Mouse (Mus musculus): ENCODE data around the gene Zcchc14. TPM values are rescaled to one million over a fixed set of nuclear protein-coding genes. Genes with fewer than 3 reads are reported as not detected.

Zcchc14 gene
- polyA plus RNA-seq, 1 experiment from 2014 or later: 14.2 TPM

DNA sequence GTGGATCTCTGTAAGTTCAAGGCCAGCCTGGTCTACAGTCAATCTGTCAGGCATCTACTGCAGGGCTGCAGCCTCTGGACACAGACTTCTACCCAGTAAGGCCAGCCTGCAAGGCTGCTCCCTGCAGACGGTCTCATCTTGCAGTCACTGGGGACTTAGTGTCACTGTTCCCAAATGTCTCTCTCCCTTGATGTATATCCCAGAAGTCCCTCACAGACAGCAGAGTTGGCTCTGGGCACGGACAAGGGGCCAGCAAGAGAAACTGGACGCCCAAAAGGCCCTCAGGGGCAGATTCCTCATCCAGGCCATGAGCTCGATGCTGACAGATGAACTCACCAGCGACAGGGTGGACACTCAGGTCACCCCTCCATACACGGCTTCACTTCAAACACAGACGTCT lies 80.6 kb downstream of the Zcchc14 start:
- ATAC-seq (replicated peaks; ENCODE audit: insufficient number of reproducible peaks, low FRiP score, low TSS enrichment): no peak
- H3K36me3 ChIP-seq (ENCODE audit: control insufficient read depth, insufficient read depth, low read length): no peaks in the 10 kb centered on the region
- no peaks in the 10 kb centered on the region for H3K27me3 ChIP-seq (ENCODE audit: control insufficient read depth, insufficient read depth, low read length)
- H3K4me2 ChIP-seq: no peak overlapping the region
- no peak overlapping the region for H3K27ac ChIP-seq (ENCODE audit: low read depth, low read length)
- H3K4me1 ChIP-seq (ENCODE audit: control insufficient read depth, insufficient read depth, low read length): peaks cover 18% of the 10 kb centered on the region
- H3K4me3 ChIP-seq (ENCODE audit: low read depth, low read length): no peak overlapping the region
- H3K9me3 ChIP-seq (replicated peaks; ENCODE audit: control insufficient read depth, low read length): no peaks in the 10 kb centered on the region
- WGBS (ENCODE audit: insufficient replicate concordance): 74% methylated on average over 7 of the region's 7 CpGs
- no peak overlapping the region for H3K9ac ChIP-seq (ENCODE audit: low read depth, low read length)

DNA sequence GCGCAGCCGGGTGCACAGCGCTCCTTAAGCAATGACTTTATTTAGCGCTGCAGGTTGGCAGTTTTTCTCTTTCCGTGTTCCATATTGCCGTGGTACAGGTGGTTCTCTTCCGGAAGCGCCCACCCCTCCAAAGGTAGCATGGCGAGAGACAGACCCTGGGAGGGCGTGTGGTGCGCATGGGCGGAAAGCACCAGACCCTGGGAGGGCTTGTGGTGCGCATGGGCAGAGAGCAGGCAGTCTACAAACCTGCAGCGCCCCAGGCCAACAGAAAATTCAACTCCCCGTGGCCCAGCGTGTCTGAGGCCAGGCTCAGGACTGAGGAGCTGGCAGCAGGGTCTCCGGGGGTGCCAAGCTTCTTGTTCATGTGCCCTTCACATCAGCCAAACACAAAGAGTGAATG lies 81.9 kb downstream of the Zcchc14 start:
- 71% methylated on average over 17 of the region's 17 CpGs for WGBS (ENCODE audit: insufficient replicate concordance)
- H3K27ac ChIP-seq (ENCODE audit: low read depth, low read length): no peak overlapping the region
- no peak for ATAC-seq (replicated peaks; ENCODE audit: insufficient number of reproducible peaks, low FRiP score, low TSS enrichment)

DNA sequence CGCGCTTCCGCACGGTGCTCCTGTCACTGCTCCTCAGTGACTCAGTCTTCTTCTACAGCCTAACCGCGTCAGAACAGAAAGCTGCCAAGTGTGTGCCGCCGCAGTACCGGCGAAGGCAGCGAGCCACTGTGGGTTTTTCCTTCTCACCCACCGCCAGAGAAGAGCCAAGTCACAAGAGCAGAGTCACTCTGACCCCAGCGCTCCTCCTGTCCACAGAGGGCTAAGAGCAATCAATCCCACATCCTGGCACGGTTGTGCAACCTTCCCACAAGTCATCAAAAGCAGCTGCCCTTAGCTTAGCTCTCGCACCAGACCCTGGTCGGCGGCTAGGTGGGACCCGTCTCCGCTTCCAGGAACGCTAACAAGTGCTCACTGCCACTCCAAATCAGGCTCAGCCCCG lies 82.4 kb downstream of the Zcchc14 start:
- Histone ChIP-seq H3K4me2 (peak overlapping the region; percentile 38), H3K27ac (ENCODE audit: low read depth, low read length) (no peak overlapping the region), H3K9me3 (replicated peaks; ENCODE audit: control insufficient read depth, low read length) (no peaks in the 10 kb centered on the region), H3K9ac (ENCODE audit: low read depth, low read length) (no peak overlapping the region), H3K4me3 (ENCODE audit: low read depth, low read length) (no peak overlapping the region), H3K36me3 (ENCODE audit: control insufficient read depth, insufficient read depth, low read length) (no peaks in the 10 kb centered on the region; the same call in 1 of the 2 replicates), H3K4me1 (ENCODE audit: control insufficient read depth, insufficient read depth, low read length) (peaks cover 12% of the 10 kb centered on the region), H3K27me3 (ENCODE audit: control insufficient read depth, insufficient read depth, low read length) (no peaks in the 10 kb centered on the region)
- 77% methylated on average over 21 of the region's 21 CpGs for WGBS (ENCODE audit: insufficient replicate concordance)
- no peak for ATAC-seq (replicated peaks; ENCODE audit: insufficient number of reproducible peaks, low FRiP score, low TSS enrichment)

More for the DNA sequence above, 81.9 kb downstream of the Zcchc14 start:
- no peaks in the 10 kb centered on the region for H3K9me3 ChIP-seq (replicated peaks; ENCODE audit: control insufficient read depth, low read length)
- H3K27me3 ChIP-seq (ENCODE audit: control insufficient read depth, insufficient read depth, low read length): no peaks in the 10 kb centered on the region
- no peak overlapping the region for H3K9ac ChIP-seq (ENCODE audit: low read depth, low read length)
- no peaks in the 10 kb centered on the region for H3K36me3 ChIP-seq (ENCODE audit: control insufficient read depth, insufficient read depth, low read length)
- H3K4me3 ChIP-seq (ENCODE audit: low read depth, low read length): no peak overlapping the region
- H3K4me1 ChIP-seq (ENCODE audit: control insufficient read depth, insufficient read depth, low read length): peaks cover 12% of the 10 kb centered on the region
- H3K4me2 ChIP-seq: peak overlapping the region; percentile 38

DNA sequence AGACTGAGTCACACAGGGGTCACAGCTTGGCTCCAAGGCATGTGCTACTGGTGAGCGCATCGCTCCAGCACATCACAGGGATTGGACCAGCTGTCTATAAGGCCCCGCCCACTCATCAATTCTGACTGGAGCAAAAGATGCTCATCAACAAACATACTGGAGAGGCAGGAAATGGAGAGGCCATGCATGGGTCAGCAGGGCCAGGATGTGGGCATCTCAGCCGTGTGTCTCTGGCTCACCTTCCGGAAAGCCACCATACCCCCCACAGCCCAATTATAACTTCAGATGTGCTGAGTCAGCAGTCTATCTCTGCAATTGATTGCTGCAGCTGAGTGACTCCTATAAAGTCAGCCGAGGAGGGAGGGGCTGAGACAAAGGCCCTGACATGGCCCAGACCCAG lies 84.4 kb downstream of the Zcchc14 start:
- Histone ChIP-seq H3K9me3 (replicated peaks; ENCODE audit: control insufficient read depth, low read length) (no peaks in the 10 kb centered on the region), H3K4me1 (ENCODE audit: control insufficient read depth, insufficient read depth, low read length) (peaks cover 8% of the 10 kb centered on the region), H3K27ac (ENCODE audit: low read depth, low read length) (no peak overlapping the region), H3K27me3 (ENCODE audit: control insufficient read depth, insufficient read depth, low read length) (no peaks in the 10 kb centered on the region), H3K4me3 (ENCODE audit: low read depth, low read length) (no peak overlapping the region), H3K4me2 (no peak overlapping the region), H3K36me3 (ENCODE audit: control insufficient read depth, insufficient read depth, low read length) (peaks cover 2% of the 10 kb centered on the region), H3K9ac (ENCODE audit: low read depth, low read length) (no peak overlapping the region)
- no peak for ATAC-seq (replicated peaks; ENCODE audit: insufficient number of reproducible peaks, low FRiP score, low TSS enrichment)
- 72% methylated on average over 6 of the region's 6 CpGs for WGBS (ENCODE audit: insufficient replicate concordance)

DNA sequence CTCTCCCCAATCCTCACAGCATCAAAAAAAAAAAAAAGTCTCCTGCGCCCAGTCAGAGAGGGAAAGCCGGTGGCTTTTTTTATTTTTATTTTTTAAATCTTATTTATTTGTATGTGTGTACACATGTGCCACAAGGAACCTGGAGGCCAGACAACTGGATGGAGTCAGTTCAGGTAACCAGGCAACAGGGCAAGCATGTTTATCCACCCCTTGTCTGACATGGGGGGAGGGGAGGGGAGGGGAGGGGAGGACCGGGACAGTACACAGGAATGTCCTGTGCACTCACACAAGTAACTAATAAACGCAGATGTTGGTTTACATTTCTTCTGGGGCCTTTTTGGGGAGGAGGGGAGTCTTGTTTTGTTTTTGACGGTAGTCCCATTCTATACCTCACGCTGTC lies 89.0 kb downstream of the Zcchc14 start:
- 80% methylated on average over 6 of the region's 6 CpGs for WGBS (ENCODE audit: insufficient replicate concordance)
- no peak overlapping the region for H3K9ac ChIP-seq (ENCODE audit: low read depth, low read length)
- H3K36me3 ChIP-seq (ENCODE audit: control insufficient read depth, insufficient read depth, low read length): peaks cover 2% of the 10 kb centered on the region
- H3K4me1 ChIP-seq (ENCODE audit: control insufficient read depth, insufficient read depth, low read length): peaks cover 18% of the 10 kb centered on the region
- no peak for ATAC-seq (replicated peaks; ENCODE audit: insufficient number of reproducible peaks, low FRiP score, low TSS enrichment)
- no peak overlapping the region for H3K4me3 ChIP-seq (ENCODE audit: low read depth, low read length)
- no peak overlapping the region for H3K27ac ChIP-seq (ENCODE audit: low read depth, low read length)
- H3K9me3 ChIP-seq (replicated peaks; ENCODE audit: control insufficient read depth, low read length): no peaks in the 10 kb centered on the region
- H3K4me2 ChIP-seq: no peak overlapping the region
- H3K27me3 ChIP-seq (ENCODE audit: control insufficient read depth, insufficient read depth, low read length): no peaks in the 10 kb centered on the region

DNA sequence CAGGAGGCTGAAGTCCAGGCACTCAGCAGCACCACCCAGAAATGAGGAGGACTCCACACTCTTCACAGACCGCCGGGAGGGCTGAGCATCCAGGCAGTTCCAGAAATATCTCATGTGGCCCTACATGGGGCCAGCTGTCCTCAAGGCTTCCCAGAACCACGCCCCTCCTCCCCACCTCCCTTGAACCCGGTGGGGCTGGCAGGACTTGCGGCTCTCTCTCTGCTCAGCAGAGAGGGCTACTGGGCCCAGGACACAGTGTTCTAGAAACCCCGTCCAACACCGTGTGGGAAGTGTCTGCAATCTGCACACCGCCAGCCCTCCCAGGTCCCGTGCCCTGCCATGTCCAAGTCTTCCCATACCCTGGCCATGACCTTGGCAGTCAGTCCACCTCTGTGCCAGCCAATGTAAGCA lies 89.8 kb downstream of the Zcchc14 start:
- Histone ChIP-seq H3K4me1 (ENCODE audit: control insufficient read depth, insufficient read depth, low read length) (peaks cover 15% of the 10 kb centered on the region), H3K9ac (ENCODE audit: low read depth, low read length) (peak overlapping the region; percentile 54; the same call in 1 of the 2 replicates), H3K9me3 (replicated peaks; ENCODE audit: control insufficient read depth, low read length) (no peaks in the 10 kb centered on the region), H3K4me2 (no peak overlapping the region; the same call in 1 of the 2 replicates), H3K4me3 (ENCODE audit: low read depth, low read length) (no peak overlapping the region), H3K36me3 (ENCODE audit: control insufficient read depth, insufficient read depth, low read length) (peaks cover 2% of the 10 kb centered on the region), H3K27ac (ENCODE audit: low read depth, low read length) (peak overlapping the region; percentile 25), H3K27me3 (ENCODE audit: control insufficient read depth, insufficient read depth, low read length) (no peaks in the 10 kb centered on the region)
- WGBS (ENCODE audit: insufficient replicate concordance): 51% methylated on average over 9 of the region's 9 CpGs
- no peak for ATAC-seq (replicated peaks; ENCODE audit: insufficient number of reproducible peaks, low FRiP score, low TSS enrichment)

DNA sequence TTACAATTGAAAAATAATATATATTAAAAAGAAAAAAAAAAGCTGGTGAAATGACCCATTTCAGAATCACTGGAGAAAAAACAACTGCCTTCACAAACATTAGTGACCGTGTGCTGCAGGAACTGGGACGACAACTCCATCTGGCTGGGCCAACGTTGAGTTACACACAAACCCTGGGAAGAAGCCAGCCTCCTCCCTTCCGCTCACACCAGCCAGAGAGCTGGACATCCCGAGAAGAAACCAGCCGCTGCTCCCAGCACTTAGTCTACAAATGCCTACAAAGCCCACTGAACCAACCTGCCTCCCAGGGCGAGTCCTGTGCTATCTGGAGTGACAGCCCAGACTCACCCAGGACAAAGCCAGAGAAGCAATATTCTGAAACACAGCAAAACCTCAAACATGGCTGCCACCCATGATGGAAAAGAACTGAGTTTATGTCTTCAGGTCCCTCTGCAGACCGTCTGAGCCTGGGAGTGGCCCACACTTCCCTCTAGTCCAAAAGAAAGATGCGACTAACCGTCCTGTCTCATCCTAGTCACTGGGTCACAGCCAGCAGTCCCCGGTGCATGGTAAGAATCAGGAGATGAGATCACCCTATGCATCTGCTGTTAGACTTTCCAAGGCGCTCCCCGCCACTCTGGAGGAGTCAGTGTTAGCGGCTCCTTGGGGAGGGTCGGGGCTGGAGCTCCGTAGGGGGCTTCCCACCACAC lies 90.9 kb downstream of the Zcchc14 start:
- ATAC-seq (replicated peaks; ENCODE audit: insufficient number of reproducible peaks, low FRiP score, low TSS enrichment): no peak
- no peak overlapping the region for H3K4me2 ChIP-seq
- WGBS (ENCODE audit: insufficient replicate concordance): 82% methylated on average over 16 of the region's 16 CpGs
- H3K4me3 ChIP-seq (ENCODE audit: low read depth, low read length): no peak overlapping the region
- H3K9me3 ChIP-seq (replicated peaks; ENCODE audit: control insufficient read depth, low read length): no peaks in the 10 kb centered on the region
- no peak overlapping the region for H3K27ac ChIP-seq (ENCODE audit: low read depth, low read length)
- no peaks in the 10 kb centered on the region for H3K27me3 ChIP-seq (ENCODE audit: control insufficient read depth, insufficient read depth, low read length)
- peaks cover 2% of the 10 kb centered on the region for H3K36me3 ChIP-seq (ENCODE audit: control insufficient read depth, insufficient read depth, low read length)
- H3K4me1 ChIP-seq (ENCODE audit: control insufficient read depth, insufficient read depth, low read length): peaks cover 15% of the 10 kb centered on the region
- no peak overlapping the region for H3K9ac ChIP-seq (ENCODE audit: low read depth, low read length)

DNA sequence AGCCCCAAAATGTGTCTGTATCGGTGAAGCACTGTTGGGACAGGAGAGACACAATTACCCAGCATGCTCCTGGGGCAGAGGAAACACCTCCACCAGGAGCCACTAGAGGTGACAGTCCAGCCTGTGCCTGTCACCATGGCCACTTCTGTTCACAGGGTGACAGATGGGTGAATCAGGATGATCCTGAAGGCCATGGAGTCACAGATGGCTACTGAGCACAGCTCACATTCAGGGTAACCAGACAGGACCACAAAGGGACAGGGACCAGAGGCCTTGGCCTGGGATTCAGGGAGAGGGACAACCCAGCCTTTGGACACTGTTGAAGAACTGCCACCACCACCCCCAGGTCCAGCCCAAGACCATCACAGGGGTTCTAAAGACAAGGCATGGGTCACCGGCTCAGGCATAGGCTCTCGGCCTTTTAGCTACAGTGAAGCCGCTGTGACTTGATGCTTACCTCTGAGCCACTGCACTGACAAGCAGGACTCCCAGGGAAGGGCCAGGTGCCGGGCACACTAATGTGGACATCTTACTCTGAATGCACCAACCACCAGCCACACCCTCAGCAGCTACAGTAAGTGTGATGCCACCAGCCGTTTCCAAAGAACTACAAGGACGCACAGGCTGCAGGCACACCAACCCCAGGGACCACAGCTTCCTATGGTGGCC lies 92.1 kb downstream of the Zcchc14 start:
- Histone ChIP-seq H3K4me3 (ENCODE audit: low read depth, low read length) (no peak overlapping the region), H3K27me3 (ENCODE audit: control insufficient read depth, insufficient read depth, low read length) (no peaks in the 10 kb centered on the region), H3K9me3 (replicated peaks; ENCODE audit: control insufficient read depth, low read length) (no peaks in the 10 kb centered on the region), H3K4me2 (no peak overlapping the region), H3K27ac (ENCODE audit: low read depth, low read length) (no peak overlapping the region), H3K9ac (ENCODE audit: low read depth, low read length) (no peak overlapping the region), H3K4me1 (ENCODE audit: control insufficient read depth, insufficient read depth, low read length) (peaks cover 15% of the 10 kb centered on the region), H3K36me3 (ENCODE audit: control insufficient read depth, insufficient read depth, low read length) (peaks cover 5% of the 10 kb centered on the region)
- no peak for ATAC-seq (replicated peaks; ENCODE audit: insufficient number of reproducible peaks, low FRiP score, low TSS enrichment)
- WGBS (ENCODE audit: insufficient replicate concordance): 89% methylated on average over 7 of the region's 7 CpGs
